Mouse (Mus musculus): ENCODE results near the gene Garem2.

The Garem2 gene

GRCm38 (mm10) chr5:30154474-30155394, 49.8 kb downstream of the Garem2 start, which contains the start of the genes Hadha and Hadhb:
TSS of gene Hadha (minus strand) at chr5:30155162.
TSS of gene Hadhb (plus strand) at chr5:30155248.
- DNase-seq, result peak; percentile 96

- no peak for DNase-seq
Measured at GRCm38 (mm10) chr5:30155395-30155792, 50.4 kb downstream of the Garem2 start.

DNA sequence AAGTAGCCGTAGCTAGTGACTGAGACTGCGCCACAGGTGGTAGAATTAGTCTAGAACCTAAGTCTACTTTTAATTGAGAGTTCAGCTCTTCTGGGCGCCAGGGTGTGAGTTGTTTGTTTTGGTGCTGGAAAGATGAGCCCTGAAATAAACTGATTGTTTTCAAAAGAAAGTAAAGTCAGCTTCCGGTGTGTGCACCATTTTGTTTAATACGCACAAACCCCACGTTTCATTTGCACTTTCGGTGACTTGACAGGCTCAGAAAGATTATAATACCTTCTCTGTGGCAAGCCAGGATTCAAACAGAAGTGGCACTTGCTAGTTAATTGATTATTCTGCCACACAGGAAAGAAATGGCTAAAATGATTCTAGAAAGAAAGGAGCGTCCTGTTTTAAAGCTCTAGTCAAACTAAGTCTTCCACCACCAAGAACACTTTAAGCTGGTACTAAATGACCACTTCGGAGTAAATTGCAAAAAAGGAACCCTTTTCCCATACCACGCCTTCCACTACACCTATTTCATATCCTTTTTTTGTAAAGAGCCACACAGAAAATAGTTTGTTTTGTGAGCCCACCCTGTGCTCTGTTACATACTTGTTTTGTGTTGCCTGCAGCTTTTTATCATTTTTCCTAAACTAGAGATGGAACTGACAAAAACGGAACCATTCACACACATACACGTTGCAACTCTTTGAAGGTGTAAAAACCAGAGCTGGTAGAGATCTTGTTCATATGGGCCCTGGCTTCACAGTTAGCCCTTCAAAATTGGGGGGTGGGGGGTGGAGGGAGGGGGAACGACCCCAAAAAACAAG, 51.1 kb downstream of the Garem2 start:
- no peak for DNase-seq

- DNase-seq, result no peak
Measured at GRCm38 (mm10) chr5:30159601-30160000, 54.6 kb downstream of the Garem2 start.

GRCm38 (mm10) chr5:30161836-30162235, 56.9 kb downstream of the Garem2 start:
- no peak for DNase-seq

DNA sequence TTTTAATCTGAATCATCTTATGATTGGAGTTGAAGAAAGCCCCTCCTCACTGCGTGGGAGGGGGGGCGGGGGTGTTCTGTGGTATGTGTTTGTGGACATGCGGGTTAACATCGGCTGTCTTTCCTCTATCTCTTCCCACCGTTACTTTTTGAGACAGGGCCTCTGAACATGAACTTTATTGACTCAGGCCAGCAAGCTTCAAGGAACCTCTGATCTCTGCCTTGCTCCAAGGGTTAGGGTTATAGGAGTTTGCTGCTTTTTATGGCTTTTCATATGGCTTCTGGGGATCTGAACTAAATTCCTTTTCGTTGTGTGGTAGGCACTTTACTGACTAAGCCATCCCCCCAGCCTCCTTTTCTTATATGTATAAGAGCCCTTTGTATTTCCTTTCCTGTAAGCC, 57.4 kb downstream of the Garem2 start:
- no peak for DNase-seq

- no peak for DNase-seq
Measured at GRCm38 (mm10) chr5:30165234-30165946, 60.4 kb downstream of the Garem2 start.
